Mouse (Mus musculus) liver, embryonic 15.5 days (tissue): ENCODE data around the gene Nkain2. TPM values are rescaled to one million over a fixed set of nuclear protein-coding genes. Genes with fewer than 3 reads are reported as not detected.

Experiments
- ATAC-seq: fragments of 200-750 bp; cut with Nextera tagmentation; 2 replicates; pipeline ENCODE4 v1.8.0; 2017; ENCODE audit warnings: moderate number of reproducible peaks, mild to moderate bottlenecking, moderate library complexity; ENCODE audit not compliant: insufficient read depth
- H3K27ac ChIP-seq: fragments of 300-500 bp; sonication (generic); replicated peaks from 2 replicates; pipeline ENCODE4 v1.5.1; 2015; ENCODE audit warnings: mild to moderate bottlenecking, inconsistent platforms
- H3K27me3 ChIP-seq: fragments of 300-500 bp; sonication (generic); 2 replicates; pipeline ENCODE4 v1.6.1; 2015; ENCODE audit warnings: mild to moderate bottlenecking, inconsistent platforms
- H3K36me3 ChIP-seq: fragments of 300-500 bp; sonication (generic); replicated peaks from 2 replicates; pipeline ENCODE4 v1.6.1; 2015; ENCODE audit warnings: moderate library complexity, mild to moderate bottlenecking, inconsistent platforms
- H3K4me1 ChIP-seq: fragments of 300-500 bp; sonication (generic); replicated peaks from 2 replicates; pipeline ENCODE4 v1.6.1; 2015; ENCODE audit warnings: inconsistent platforms
- H3K4me2 ChIP-seq: fragments of 300-500 bp; sonication (generic); 2 replicates; pipeline ENCODE4 v1.6.1; 2015; ENCODE audit warnings: moderate library complexity, mild to moderate bottlenecking, inconsistent platforms
- H3K4me3 ChIP-seq: fragments of 300-500 bp; sonication (generic); replicated peaks from 2 replicates; pipeline ENCODE4 v1.5.1; 2015; ENCODE audit warnings: mild to moderate bottlenecking, inconsistent platforms
- H3K9ac ChIP-seq: fragments of 300-500 bp; sonication (generic); 2 replicates; pipeline ENCODE4 v1.6.1; 2015; ENCODE audit warnings: moderate library complexity, mild to moderate bottlenecking, inconsistent platforms
- H3K9me3 ChIP-seq: fragments of 300-500 bp; sonication (generic); replicated peaks from 2 replicates; pipeline ENCODE4 v1.6.1; 2016; ENCODE audit warnings: inconsistent platforms
- WGBS: fragments of 180-500 bp; shearing (Covaris S2); methylation state at CpG from one replicate; pipeline ENCODE4 v1.1.7; 2015; ENCODE audit warnings: mixed read lengths; ENCODE audit not compliant: insufficient replicate concordance; 5-methylcytosine and 5-hydroxymethylcytosine counted together
- polyA plus RNA-seq: library from polyadenylated mRNA; unstranded; fragments of >200 nt; fragmentation: Nextera tagmentation; extraction: Ambion mirVana; gene quantifications from 2 replicates; pipeline ENCODE4 v1.2.1, GENCODE M21; 2015

The Nkain2 gene
- polyA plus RNA-seq, 1 experiment from 2014 or later = 0.12 TPM

GRCm38 (mm10) chr10:32576559-32577275, 313.5 kb downstream of the Nkain2 start:
- H3K4me1 ChIP-seq = no peaks in the 10 kb centered on the region
- 62% methylated on average over 2 of the region's 2 CpGs for WGBS
- H3K36me3 ChIP-seq = no peaks in the 10 kb centered on the region
- H3K27ac ChIP-seq = no peak overlapping the region
- no peak for ATAC-seq
- no peak overlapping the region for H3K4me3 ChIP-seq
- H3K9ac ChIP-seq = no peak overlapping the region
- H3K4me2 ChIP-seq = no peak overlapping the region
- H3K27me3 ChIP-seq = no peaks in the 10 kb centered on the region
- H3K9me3 ChIP-seq = no peaks in the 10 kb centered on the region

GRCm38 (mm10) chr10:32557673-32558072, 332.6 kb downstream of the Nkain2 start:
- 33% methylated on average over 3 of the region's 3 CpGs for WGBS
- no peaks in the 10 kb centered on the region for H3K36me3 ChIP-seq
- no peak overlapping the region for H3K4me3 ChIP-seq
- no peak overlapping the region for H3K4me2 ChIP-seq
- peak; percentile 60 for ATAC-seq
- H3K27me3 ChIP-seq = no peaks in the 10 kb centered on the region
- H3K27ac ChIP-seq = no peak overlapping the region
- H3K9me3 ChIP-seq = no peaks in the 10 kb centered on the region
- H3K4me1 ChIP-seq = no peaks in the 10 kb centered on the region
- no peak overlapping the region for H3K9ac ChIP-seq

DNA sequence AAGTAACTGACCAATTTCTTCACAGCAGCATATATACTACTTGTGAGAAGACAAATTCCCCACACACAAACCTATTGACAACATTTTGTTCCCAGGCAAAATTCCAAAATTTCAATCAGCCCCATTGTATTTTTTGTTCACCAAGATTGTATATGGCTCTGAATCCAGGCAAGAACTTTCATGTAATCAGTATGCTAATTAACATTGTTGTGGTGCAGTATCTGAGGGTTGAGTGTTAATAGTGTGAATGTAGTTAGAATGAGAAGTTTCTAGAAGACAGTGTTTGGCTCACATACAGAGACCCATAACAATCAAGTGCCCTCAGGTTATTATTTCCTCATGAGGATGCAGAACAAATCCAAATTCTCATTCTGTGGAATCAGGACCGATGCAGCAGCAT, 354.2 kb downstream of the Nkain2 start:
- WGBS = 66% methylated on average over 1 of the region's 1 CpGs
- no peak overlapping the region for H3K27ac ChIP-seq
- no peak overlapping the region for H3K9ac ChIP-seq
- H3K27me3 ChIP-seq = no peaks in the 10 kb centered on the region
- no peak overlapping the region for H3K4me3 ChIP-seq
- H3K9me3 ChIP-seq = no peaks in the 10 kb centered on the region
- H3K4me2 ChIP-seq = no peak overlapping the region
- no peak for ATAC-seq
- no peaks in the 10 kb centered on the region for H3K36me3 ChIP-seq
- H3K4me1 ChIP-seq = no peaks in the 10 kb centered on the region

- H3K4me3 ChIP-seq = no peak overlapping the region
- no peaks in the 10 kb centered on the region for H3K9me3 ChIP-seq
- H3K36me3 ChIP-seq = no peaks in the 10 kb centered on the region
- no peak overlapping the region for H3K4me2 ChIP-seq
- H3K9ac ChIP-seq = no peak overlapping the region
- ATAC-seq = no peak
- H3K4me1 ChIP-seq = no peaks in the 10 kb centered on the region
- WGBS = 62% methylated on average over 1 of the region's 1 CpGs
- H3K27ac ChIP-seq = no peak overlapping the region
- H3K27me3 ChIP-seq = no peaks in the 10 kb centered on the region
Observed at GRCm38 (mm10) chr10:32510821-32511220, 379.4 kb downstream of the Nkain2 start.

- H3K27ac ChIP-seq = no peak overlapping the region
- H3K27me3 ChIP-seq = no peaks in the 10 kb centered on the region
- no peak overlapping the region for H3K4me2 ChIP-seq
- H3K4me1 ChIP-seq = no peaks in the 10 kb centered on the region
- H3K9ac ChIP-seq = no peak overlapping the region
- H3K36me3 ChIP-seq = no peaks in the 10 kb centered on the region
- H3K4me3 ChIP-seq = no peak overlapping the region
- H3K9me3 ChIP-seq = no peaks in the 10 kb centered on the region
- ATAC-seq = no peak
- WGBS = 51% methylated on average over 1 of the region's 1 CpGs
Observed at GRCm38 (mm10) chr10:32494591-32495182, 395.6 kb downstream of the Nkain2 start.

GRCm38 (mm10) chr10:32493600-32493999, 396.7 kb downstream of the Nkain2 start:
- 26% methylated on average over 1 of the region's 1 CpGs for WGBS
- no peak for ATAC-seq
- Histone ChIP-seq H3K27me3 (no peaks in the 10 kb centered on the region), H3K9me3 (no peaks in the 10 kb centered on the region), H3K27ac (no peak overlapping the region), H3K36me3 (no peaks in the 10 kb centered on the region), H3K9ac (no peak overlapping the region), H3K4me2 (no peak overlapping the region), H3K4me3 (no peak overlapping the region), H3K4me1 (no peaks in the 10 kb centered on the region)

DNA sequence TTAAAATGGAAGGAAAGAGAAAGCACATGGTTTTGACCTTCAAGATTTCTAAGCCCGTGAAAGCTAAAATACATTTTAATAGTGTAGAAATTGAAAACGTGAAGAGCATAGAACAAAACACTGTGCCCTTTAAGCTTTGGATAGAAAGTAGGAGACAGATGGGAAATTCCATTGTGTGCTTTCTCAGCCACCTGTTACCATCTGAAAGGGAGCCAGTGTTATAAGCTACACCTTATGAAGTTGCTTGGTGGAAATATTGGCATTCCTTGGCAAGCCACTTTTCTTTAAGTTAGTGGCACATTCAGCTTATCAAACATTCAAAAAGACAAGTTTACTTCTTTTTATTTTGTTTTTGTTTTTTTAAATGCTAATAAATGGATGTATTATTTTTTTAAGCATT, 427.5 kb downstream of the Nkain2 start:
- H3K9me3 ChIP-seq = no peaks in the 10 kb centered on the region
- H3K9ac ChIP-seq = no peak overlapping the region
- H3K27ac ChIP-seq = no peak overlapping the region
- H3K36me3 ChIP-seq = no peaks in the 10 kb centered on the region
- WGBS = 54% methylated on average over 2 of the region's 2 CpGs
- H3K4me1 ChIP-seq = no peaks in the 10 kb centered on the region
- H3K4me2 ChIP-seq = no peak overlapping the region
- no peak for ATAC-seq
- H3K4me3 ChIP-seq = no peak overlapping the region
- H3K27me3 ChIP-seq = no peaks in the 10 kb centered on the region

DNA sequence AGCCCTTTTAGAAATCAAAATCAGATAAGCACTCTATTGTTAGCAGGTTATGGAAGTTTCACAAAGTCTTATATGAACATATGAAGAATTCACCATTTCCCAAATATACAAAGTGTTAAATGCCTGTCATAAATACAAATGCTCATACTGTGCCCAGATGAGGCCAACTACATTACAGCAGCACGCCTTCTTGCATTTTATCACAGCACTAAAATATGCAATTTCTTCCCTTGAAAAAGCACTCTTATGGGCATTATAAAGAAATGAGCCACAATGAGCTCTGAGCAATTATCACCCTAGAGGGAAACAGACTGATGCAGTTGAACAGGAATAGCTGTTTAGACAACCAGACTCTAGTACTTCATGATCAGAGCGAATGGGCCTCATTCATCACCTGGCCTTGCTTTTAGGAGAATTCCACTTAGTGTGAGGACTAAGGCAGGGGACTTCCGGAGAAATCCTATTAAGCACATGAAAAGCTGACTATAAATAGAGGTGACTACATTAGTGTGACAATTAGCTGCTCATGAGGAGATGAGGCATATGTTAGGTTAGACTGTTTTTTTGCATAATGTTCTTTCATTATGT, 450.2 kb downstream of the Nkain2 start:
- no peak overlapping the region for H3K4me3 ChIP-seq
- no peaks in the 10 kb centered on the region for H3K27me3 ChIP-seq
- H3K27ac ChIP-seq = no peak overlapping the region
- no peaks in the 10 kb centered on the region for H3K36me3 ChIP-seq
- H3K4me1 ChIP-seq = no peaks in the 10 kb centered on the region
- H3K4me2 ChIP-seq = no peak overlapping the region
- no peaks in the 10 kb centered on the region for H3K9me3 ChIP-seq
- no peak for ATAC-seq
- WGBS = 60% methylated on average over 3 of the region's 3 CpGs
- H3K9ac ChIP-seq = no peak overlapping the region

- Histone ChIP-seq H3K27ac (no peak overlapping the region), H3K36me3 (no peaks in the 10 kb centered on the region), H3K9me3 (no peaks in the 10 kb centered on the region), H3K27me3 (no peaks in the 10 kb centered on the region), H3K4me1 (no peaks in the 10 kb centered on the region), H3K4me3 (no peak overlapping the region), H3K4me2 (no peak overlapping the region), H3K9ac (no peak overlapping the region)
- ATAC-seq = no peak
Observed at GRCm38 (mm10) chr10:32414228-32414627, 476.0 kb downstream of the Nkain2 start.

DNA sequence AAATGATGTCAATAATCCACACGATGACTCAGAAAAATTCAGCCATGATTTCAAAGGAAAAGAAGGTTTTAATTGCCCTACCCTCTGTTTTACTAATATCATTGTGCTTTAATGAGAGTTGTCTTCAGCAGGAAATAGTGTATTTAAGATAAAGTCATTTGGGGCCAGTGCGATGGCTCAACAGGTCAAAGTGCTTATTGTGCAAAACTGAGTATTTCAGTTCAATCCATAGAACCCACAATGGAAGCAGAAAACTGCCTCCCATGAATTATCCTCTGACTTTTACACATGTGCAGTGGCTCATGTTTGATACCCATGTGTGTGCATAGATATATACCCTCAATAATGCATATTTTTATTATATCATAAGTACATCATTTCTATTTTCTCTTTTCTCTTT, 478.9 kb downstream of the Nkain2 start:
- no peaks in the 10 kb centered on the region for H3K36me3 ChIP-seq
- H3K9me3 ChIP-seq = no peaks in the 10 kb centered on the region
- no peaks in the 10 kb centered on the region for H3K27me3 ChIP-seq
- no peak overlapping the region for H3K4me2 ChIP-seq
- WGBS = 47% methylated on average over 2 of the region's 2 CpGs
- no peaks in the 10 kb centered on the region for H3K4me1 ChIP-seq
- ATAC-seq = no peak
- H3K27ac ChIP-seq = no peak overlapping the region
- no peak overlapping the region for H3K9ac ChIP-seq
- H3K4me3 ChIP-seq = no peak overlapping the region

- H3K4me3 ChIP-seq = no peak overlapping the region
Observed at GRCm38 (mm10) chr10:32400961-32401360, 489.3 kb downstream of the Nkain2 start.

More at GRCm38 (mm10) chr10:32400961-32401360, 489.3 kb downstream of the Nkain2 start:
- 56% methylated on average over 1 of the region's 1 CpGs for WGBS
- no peak for ATAC-seq
- Histone ChIP-seq H3K9me3 (no peaks in the 10 kb centered on the region), H3K4me1 (no peaks in the 10 kb centered on the region), H3K27me3 (no peaks in the 10 kb centered on the region), H3K9ac (no peak overlapping the region), H3K27ac (no peak overlapping the region), H3K36me3 (no peaks in the 10 kb centered on the region), H3K4me2 (no peak overlapping the region)
